Mouse (Mus musculus) kidney, adult 2 months (tissue): ENCODE data around the gene Trim44. TPM values are rescaled to one million over a fixed set of nuclear protein-coding genes. Genes with fewer than 3 reads are reported as not detected.

Experiments
- DNase-seq: peaks from one replicate; pipeline ENCODE4 v3.0.0; 2021
- H3K27ac ChIP-seq: fragments of 200-500 bp; 2 replicates; pipeline ENCODE4 v1.5.1; 2012; ENCODE audit warnings: low read depth, low read length, control low read depth, inconsistent platforms; ENCODE audit not compliant: insufficient read depth
- H3K27me3 ChIP-seq: fragments of 200-500 bp; replicated peaks from 2 replicates; pipeline ENCODE4 v1.6.1; 2012; ENCODE audit warnings: mild to moderate bottlenecking, moderate library complexity, low read length, inconsistent platforms; ENCODE audit not compliant: control insufficient read depth, insufficient read depth
- H3K36me3 ChIP-seq: fragments of 200-500 bp; 2 replicates; pipeline ENCODE4 v1.6.1; 2012; ENCODE audit warnings: mild to moderate bottlenecking, moderate library complexity, low read length, inconsistent platforms; ENCODE audit not compliant: control insufficient read depth, insufficient read depth
- H3K4me1 ChIP-seq: fragments of 200-500 bp; 2 replicates; pipeline ENCODE4 v1.6.1; 2011; ENCODE audit warnings: low read length; ENCODE audit not compliant: control insufficient read depth, insufficient read depth
- H3K4me3 ChIP-seq: fragments of 200-500 bp; 2 replicates; pipeline ENCODE4 v1.5.1; 2011; ENCODE audit warnings: mild to moderate bottlenecking, low read depth, low read length, control low read depth; ENCODE audit not compliant: insufficient read depth
- CTCF ChIP-seq: fragments of 200-500 bp; conservative IDR thresholded peaks from 2 replicates; pipeline ENCODE4 v1.5.1; 2011; ENCODE audit warnings: low read depth, mild to moderate bottlenecking, control low read depth, low read length, moderate library complexity, mixed read lengths; ENCODE audit not compliant: insufficient read depth, insufficient read length
- POLR2A ChIP-seq: fragments of 200-500 bp; IDR thresholded peaks from one replicate; pipeline ENCODE4 v1.6.1; 2011; ENCODE audit warnings: low read depth, low read length, control low read depth
- WGBS: fragments of 180-500 bp; shearing (Covaris S2); methylation state at CpG from one replicate; pipeline ENCODE4 v1.1.7; 2018; 5-methylcytosine and 5-hydroxymethylcytosine counted together
- polyA plus RNA-seq: library from polyadenylated mRNA; depleted of rRNA; stranded (reverse); fragments of >200 nt; gene quantifications from 2 replicates; pipeline ENCODE4 v1.2.3, GENCODE M21; 2012; rRNA removed

The Trim44 gene
- polyA plus RNA-seq, 1 experiment = 35.6 TPM

- H3K36me3 ChIP-seq = no peaks in the 10 kb centered on the region
- TF ChIP-seq POLR2A = no peak
- no peak for TF ChIP-seq CTCF
- WGBS = 75% methylated on average over 7 of the region's 7 CpGs
These were observed 154.4 kb downstream of the Trim44 start for GRCm38 (mm10) chr2:102253204-102253603.

GRCm38 (mm10) chr2:102252651-102253050 lies 155.0 kb downstream of the Trim44 start:
- WGBS = 56% methylated on average over 4 of the region's 4 CpGs
- Histone ChIP-seq H3K4me3 (no peak overlapping the region), H3K27me3 (no peaks in the 10 kb centered on the region), H3K36me3 (no peaks in the 10 kb centered on the region), H3K27ac (no peak overlapping the region), H3K4me1 (no peaks in the 10 kb centered on the region)
- TF ChIP-seq POLR2A = no peak
- TF ChIP-seq CTCF = no peak
- no peak for DNase-seq

More at GRCm38 (mm10) chr2:102253204-102253603, 154.4 kb downstream of the Trim44 start:
- H3K4me1 ChIP-seq = no peaks in the 10 kb centered on the region
- H3K4me3 ChIP-seq = no peak overlapping the region
- no peaks in the 10 kb centered on the region for H3K27me3 ChIP-seq
- DNase-seq = no peak
- no peak overlapping the region for H3K27ac ChIP-seq

Other genes with a start within 250 kb of the Trim44 start
- gene Ldlrad3, start 221.4 kb downstream of the Trim44 start, polyA plus RNA-seq = 16.2 and 18.5 TPM in 2 replicates
- 3.4 and 3.7 TPM in 2 replicates for gene Fjx1, start 44.7 kb upstream of the Trim44 start, polyA plus RNA-seq
- gene Pamr1, start 142.2 kb upstream of the Trim44 start, polyA plus RNA-seq = 6.1 and 7.5 TPM in 2 replicates